Mouse (Mus musculus) kidney, postnatal 36 days (tissue): Measurements from ENCODE around the gene Gm49416.

ENCODE experiments used
- DNase-seq, 2 experiments: peaks; one replicate each; pipeline ENCODE4 v3.0.0; 2021 to 2022; ENCODE audit warnings: mixed read lengths in 2 of 2

Gene Gm49416

GRCm38 (mm10) chr19:8920836-8921291 is 32.1 kb downstream of the Gm49416 start:
- peak; percentile 57 to 64 for DNase-seq

DNA sequence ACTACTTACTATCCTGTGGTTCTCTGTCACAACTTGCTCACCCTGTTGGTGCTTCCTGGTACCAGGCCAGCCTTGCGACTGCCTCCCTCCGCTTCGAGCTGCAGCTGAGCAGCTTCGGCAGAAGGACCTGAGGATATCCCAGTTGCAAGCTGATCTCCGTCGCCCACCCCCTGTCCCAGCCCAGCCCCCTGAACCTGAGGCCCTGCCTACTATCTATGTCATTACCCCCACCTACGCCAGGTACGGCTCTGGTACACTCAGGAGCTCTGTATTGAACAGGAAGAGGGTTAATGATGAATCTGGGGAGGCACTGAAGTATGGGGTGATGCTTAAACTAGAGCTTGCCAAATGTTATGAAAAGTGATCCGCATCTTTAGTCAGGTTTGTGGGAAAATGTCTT is 33.0 kb downstream of the Gm49416 start:
- DNase-seq: no peak

DNA sequence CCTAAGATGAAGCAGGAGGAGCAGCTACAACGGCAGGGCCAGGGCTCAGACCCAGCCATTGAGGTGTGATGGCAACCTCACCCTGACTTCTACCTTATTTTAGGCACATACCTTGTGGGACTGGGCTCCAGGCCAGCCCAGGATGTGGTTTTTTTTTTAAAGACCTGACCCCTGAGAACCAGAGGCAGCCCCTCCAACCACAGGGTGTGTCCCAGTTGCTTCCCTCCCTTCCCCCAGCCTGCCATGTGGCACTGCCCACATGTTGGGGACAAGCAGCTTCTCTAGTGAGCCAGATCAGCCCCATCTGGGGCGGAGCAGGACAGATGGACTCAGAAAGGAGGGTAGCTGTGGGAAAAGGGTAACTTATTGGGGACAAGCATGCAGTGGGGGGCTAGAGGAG is 38.0 kb downstream of the Gm49416 start:
- no peak for DNase-seq

DNA sequence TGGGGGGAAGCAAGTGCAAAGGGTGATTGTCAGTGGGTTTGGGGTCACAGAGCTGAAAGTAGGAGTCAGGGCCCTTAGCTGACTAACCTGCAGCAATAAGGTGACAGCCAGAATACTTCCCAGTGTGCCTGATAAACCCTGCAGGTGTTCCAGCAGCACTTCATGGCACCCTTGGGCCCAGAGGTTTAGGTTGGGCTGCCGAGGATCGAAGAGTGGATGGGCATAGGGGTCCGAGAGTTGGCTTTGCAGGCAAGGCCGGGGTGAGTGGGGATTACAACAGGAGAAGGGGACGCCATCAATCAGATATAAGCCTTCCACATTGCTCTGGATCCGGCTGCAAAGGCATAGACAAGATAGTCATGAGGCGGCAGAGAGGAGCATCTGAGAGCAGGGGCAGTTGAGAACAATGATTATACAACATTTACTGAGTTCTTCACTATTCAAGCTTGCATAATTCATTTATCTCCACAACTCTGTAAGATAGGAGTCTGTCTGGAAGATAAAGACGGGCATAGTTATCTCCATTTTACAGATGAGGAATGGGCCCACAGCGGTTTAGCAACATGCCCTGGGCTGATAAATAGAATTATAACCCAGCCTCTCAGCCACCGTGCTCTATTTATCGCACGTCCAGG is 39.3 kb downstream of the Gm49416 start:
- no peak for DNase-seq

DNA sequence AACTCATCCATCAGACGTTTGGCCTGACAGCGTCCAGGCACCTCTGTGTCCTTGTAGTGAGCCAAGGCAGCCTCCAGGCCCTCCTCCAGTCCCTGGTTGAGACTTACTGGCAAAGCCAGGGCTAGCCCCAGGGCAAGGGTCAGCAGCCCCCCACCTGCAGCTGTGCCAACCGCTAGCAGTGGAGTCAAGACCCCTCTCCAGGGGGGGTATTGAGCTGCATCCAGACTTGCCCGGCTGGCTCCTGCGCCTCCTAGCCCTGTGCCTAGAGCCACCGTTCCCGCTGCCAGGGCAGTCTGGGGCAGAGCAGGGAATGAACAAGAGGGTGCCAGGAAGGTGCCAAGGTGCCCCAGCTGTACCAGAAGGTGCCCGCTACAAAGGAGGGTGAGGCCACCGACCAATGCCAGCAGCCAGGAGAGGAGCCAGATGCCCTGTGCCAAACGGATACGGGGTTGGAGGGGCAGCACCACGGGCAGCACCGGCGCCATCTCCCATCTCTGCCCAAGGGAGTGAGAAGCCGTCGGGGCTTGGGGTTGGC is 40.0 kb downstream of the Gm49416 start:
- no peak for DNase-seq

DNA sequence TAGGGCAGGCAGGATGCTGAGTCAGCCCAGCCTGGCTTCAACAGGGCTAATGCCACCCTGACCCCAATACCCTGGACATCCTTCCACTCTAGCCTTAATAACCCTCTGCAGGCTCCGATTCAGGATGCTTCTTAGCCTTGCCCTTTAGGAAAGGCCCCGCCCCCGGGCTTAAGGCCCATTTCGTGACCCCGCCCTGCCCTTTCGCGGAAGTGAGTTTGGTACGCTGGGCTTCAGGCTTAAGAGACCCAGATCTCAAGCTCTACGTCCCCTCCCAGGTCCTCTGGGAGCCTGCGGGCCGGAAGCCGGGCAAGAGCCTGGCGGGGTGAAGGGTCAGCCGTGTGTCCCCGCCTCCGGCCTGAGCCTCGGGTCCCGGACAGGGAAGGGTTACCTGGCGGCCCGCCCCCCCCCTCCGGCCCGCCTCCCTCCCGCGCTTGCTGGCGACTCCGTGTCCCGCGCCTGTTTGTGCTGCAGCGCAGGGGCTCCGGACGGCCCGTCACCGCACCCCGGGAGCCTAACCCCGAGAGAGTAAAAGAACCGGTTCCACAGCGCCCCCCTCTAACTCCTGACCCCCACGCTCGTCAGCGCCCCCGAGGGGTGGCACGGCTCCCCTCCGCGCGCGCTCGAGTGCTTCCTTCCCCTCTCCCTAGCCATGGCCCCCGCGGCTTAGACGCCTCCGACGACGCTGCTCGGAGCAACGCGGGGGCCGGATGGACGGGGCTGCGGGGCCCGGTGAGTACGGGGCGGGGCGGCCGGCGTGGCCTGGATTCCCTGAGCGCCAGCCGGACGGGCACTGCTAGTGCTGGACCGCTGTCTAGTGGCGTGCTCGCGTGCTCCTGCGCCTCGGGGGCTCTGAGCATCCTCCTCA is 40.7 kb downstream of the Gm49416 start, which contains the start of the genes Rom1 and Eml3:
TSS of gene Rom1 (minus strand) at position 133 of the 865 bp plus-strand sequence.
TSS of gene Eml3 (plus strand) at position 329 of the 865 bp plus-strand sequence.
- peak; percentile 95 for DNase-seq

DNA sequence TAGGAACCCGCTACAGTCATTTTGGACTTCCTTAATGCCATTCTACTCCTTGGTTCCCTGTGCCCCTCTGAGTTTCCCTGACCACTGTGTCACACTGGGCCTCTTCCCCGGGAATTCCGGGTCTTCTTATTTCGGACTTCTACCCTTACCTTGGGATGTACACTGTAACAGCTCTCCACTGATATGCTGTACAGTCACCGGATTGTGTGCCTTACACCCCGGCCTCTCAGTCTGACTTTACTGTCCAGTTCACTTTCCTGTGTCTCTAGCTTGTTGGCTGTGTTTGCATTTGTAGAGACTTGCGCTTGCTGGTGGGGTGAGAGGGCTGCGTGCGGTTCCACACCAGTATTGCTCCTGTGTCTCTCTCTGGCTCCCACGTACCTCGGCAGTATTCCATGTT is 41.4 kb downstream of the Gm49416 start:
- no peak for DNase-seq

- DNase-seq: no peak
Measured at GRCm38 (mm10) chr19:8930771-8931170, 42.0 kb downstream of the Gm49416 start.

GRCm38 (mm10) chr19:8936736-8937135 is 48.0 kb downstream of the Gm49416 start:
- DNase-seq: no peak

- no peak for DNase-seq
Measured at GRCm38 (mm10) chr19:8940526-8941133, 51.9 kb downstream of the Gm49416 start.

DNA sequence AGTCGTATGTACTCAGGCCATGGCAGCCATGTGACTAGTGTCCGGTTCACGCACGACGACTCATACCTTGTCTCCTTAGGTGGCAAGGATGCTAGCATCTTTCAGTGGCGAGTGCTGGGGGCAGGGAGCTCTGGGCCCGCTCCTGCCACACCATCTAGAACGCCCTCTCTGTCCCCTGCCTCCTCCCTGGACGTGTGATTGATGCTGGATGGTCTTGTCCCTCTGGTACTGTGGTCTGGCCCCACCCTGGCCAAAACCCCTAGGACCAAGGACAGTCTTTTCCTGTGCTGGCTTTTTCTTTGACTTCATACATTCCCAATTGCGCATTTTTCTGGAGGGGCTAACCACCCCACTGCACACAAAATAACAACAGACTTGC is 52.4 kb downstream of the Gm49416 start:
- no peak for DNase-seq

- DNase-seq: peak; percentile 97 to 99
Measured at GRCm38 (mm10) chr19:8941515-8942217, 52.9 kb downstream of the Gm49416 start, which contains the start of gene Mta2. Gene Mta2 (plus strand): TSS chr19:8941875.

GRCm38 (mm10) chr19:8942276-8942964 is 53.7 kb downstream of the Gm49416 start:
- peak; percentile 64 to 75 for DNase-seq

- no peak for DNase-seq
Measured at GRCm38 (mm10) chr19:8943047-8943446, 54.3 kb downstream of the Gm49416 start.

- DNase-seq: peak; percentile 31 to 49
Measured at GRCm38 (mm10) chr19:8944062-8944461, 55.3 kb downstream of the Gm49416 start.

- peak; percentile 77 to 89 for DNase-seq
Measured at GRCm38 (mm10) chr19:8944750-8945149, 56.0 kb downstream of the Gm49416 start.
